Mouse (Mus musculus): ENCODE results near the gene Cntnap2.

Gene Cntnap2

GRCm38 (mm10) chr6:45327952-45328485, 268.9 kb downstream of the Cntnap2 start:
- no peak for DNase-seq (ENCODE audit: low read depth)

- no peak for DNase-seq (ENCODE audit: low read depth)
Measured at GRCm38 (mm10) chr6:45345396-45345795, 286.2 kb downstream of the Cntnap2 start.

DNA sequence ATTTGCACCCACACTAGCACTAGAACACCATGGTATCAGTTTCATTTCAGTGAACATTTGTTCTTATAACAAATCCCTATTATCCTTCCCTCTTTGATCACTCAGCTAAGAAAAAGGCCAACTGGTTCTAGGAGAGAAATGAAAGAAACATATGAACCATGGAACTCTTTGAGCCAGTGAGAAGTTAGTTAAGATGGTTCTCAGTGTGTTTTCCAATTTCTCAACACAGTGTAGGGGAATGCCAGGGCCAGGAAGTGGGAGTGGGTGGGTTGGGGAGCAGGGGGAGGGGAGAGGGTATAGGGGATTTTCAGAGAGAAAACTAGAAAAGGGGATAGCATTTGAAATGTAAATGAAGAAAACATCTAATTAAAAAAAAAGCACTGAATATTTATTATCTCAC, 286.8 kb downstream of the Cntnap2 start:
- DNase-seq (ENCODE audit: low read depth) = no peak

GRCm38 (mm10) chr6:45366442-45366841, 307.3 kb downstream of the Cntnap2 start:
- no peak for DNase-seq (ENCODE audit: low read depth)

- no peak for DNase-seq (ENCODE audit: low read depth)
Measured at GRCm38 (mm10) chr6:45381126-45381525, 322.0 kb downstream of the Cntnap2 start.

DNA sequence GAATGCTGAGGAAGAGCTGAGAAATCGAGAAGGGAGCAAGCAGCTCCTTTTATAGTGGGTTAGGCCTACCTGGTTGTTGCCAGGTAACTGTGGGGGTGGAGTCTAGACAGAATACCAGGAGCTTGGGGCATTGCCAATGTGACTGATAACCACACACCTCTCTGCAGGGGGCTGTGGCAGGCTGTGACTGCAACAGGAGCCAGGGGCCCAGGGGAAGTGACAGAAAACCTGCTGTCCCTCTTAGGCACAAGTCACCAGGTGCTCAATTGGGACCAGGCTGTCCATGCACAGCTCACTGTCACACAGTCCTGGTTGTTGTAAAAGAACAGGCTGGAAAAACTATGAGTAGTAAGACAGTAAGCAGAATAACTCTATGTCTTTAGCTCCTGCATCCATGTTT, 329.9 kb downstream of the Cntnap2 start:
- no peak for DNase-seq (ENCODE audit: low read depth)

- no peak for DNase-seq (ENCODE audit: low read depth)
Measured at GRCm38 (mm10) chr6:45413629-45414028, 354.5 kb downstream of the Cntnap2 start.

DNA sequence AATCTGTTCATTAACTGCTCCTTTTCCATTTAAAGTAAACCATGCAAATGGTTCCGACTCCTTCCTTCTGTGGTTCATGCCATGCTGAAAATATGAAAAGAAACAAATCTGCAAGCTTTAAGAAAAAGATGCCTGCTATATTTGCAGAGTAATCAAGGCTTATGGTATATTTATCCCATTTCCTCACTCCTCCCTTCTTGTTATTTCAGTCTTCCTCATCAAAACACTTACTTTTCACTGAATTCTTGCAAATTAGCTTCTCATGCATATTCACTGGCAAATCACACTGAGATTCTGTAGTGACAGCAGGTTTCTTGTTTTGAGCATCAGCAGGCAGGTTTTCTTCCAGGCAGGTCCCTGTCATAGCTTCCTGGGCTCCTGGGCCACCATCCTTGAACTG, 396.3 kb downstream of the Cntnap2 start:
- no peak for DNase-seq (ENCODE audit: low read depth)

DNA sequence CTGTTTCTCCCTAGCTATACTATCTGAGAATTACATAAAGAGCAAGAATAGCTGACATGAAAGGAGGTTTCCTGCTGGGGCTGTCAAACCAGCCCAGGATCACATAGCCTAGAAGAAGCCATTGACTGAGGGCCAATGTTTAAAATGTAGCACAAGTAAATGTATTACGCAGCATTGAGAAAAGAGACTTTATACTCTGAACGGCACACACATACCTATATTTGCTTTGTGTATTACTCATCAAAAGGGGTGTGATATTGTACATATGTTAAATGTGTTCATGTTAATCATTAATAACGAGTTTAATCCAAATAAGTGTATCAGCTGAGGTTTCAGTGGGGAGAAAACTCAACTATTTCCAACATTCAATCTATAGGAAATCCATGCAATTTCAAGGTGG, 459.1 kb downstream of the Cntnap2 start:
- no peak for DNase-seq (ENCODE audit: low read depth)

GRCm38 (mm10) chr6:45536999-45537398, 477.8 kb downstream of the Cntnap2 start:
- DNase-seq (ENCODE audit: low read depth) = no peak

GRCm38 (mm10) chr6:45544319-45544875, 485.2 kb downstream of the Cntnap2 start:
- DNase-seq (ENCODE audit: low read depth) = no peak

DNA sequence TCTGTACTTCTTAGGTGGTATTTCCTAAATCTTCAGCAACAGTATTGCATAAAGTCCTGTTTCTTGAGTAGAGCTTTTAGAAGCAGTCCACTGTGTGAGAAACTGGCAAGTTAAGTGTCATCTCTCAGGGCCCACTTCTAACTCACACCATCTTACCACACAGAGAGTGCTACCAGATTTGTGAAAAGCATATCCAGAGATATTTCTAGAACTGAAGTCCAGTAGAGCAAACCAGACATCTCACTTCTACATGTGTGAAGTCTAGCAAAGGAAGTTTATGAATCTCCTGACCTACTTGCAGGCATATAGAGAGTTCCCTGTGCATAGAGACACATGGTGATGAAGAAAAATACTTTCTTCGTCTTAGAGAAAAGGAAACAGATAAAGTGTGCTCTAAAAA, 500.6 kb downstream of the Cntnap2 start:
- no peak for DNase-seq (ENCODE audit: low read depth)

- DNase-seq (ENCODE audit: low read depth) = no peak
Measured at GRCm38 (mm10) chr6:45584467-45585094, 525.4 kb downstream of the Cntnap2 start.

DNA sequence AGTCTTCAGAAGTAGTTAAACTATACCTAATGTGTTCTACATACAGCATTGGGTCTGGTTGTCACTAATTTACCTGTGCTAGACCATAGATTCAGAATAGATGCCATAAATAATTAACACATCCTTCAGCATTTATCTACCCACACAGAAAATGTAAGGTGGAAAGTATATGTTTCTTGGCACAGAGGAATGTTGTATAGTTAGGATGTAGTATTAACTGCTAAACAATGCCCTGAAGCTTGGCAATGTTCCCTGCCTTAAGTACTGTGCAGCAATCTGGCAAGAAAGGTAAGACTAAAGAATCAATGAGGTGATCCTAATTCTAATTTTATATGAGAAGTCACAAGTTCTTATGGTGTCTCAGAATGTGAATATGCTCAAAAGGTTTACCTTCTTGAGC, 529.9 kb downstream of the Cntnap2 start:
- no peak for DNase-seq (ENCODE audit: low read depth)

DNA sequence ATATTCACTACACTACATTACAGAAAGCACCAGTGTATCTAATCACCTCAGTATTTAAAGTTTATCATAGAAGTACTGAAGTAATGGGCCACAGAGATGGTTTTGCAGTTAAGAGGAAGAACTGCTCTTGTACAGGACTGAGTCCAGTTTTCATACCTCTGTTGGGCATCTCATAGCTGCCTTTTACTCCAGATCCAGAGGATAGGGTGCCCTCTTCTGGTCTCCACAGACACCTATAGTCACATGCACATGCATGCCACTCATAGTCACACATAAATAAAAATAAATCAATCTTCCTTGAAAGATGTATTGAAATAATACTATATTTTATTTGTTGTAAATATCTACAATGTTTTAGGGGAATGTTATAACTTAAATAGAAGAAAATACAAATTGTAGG, 587.9 kb downstream of the Cntnap2 start:
- DNase-seq (ENCODE audit: low read depth) = no peak

- no peak for DNase-seq (ENCODE audit: low read depth)
Measured at GRCm38 (mm10) chr6:45648419-45648818, 589.3 kb downstream of the Cntnap2 start.

DNA sequence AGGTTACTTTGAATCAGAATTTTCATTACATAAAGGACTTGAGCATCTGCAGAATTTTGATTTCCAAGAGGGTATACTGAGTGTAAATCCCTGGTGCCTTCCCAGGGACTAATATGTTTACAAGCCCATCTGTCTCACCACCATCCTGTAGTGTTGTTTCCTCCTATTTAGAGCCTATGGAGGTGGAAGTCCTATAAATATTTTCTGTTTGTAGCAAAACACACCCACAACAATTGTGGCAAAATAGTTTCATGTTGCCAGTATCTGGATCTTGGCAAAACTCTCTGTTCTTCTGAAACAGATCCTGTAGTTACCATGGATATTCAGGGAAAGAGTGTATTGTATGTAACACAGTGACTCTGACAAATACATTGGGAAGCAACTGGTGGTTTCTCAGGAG, 641.1 kb downstream of the Cntnap2 start:
- DNase-seq (ENCODE audit: low read depth) = no peak

DNA sequence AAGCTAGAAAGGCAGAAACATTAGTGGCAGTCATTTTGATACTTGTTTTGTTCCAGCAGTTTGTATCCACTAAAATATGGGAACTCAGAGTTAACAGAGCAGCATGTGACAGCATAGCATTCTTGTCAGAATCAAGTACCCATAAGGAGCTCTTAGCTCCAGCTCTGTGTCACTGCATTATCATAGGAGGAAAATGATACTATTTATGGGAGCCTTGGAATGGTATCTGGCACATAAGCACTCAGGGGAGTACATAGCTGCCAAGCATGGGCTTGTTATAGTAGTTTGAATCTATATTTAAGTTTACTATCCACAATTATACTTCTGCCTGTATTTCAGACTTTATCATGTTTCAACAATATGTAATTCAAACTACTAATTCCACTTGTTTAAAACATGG, 732.5 kb downstream of the Cntnap2 start:
- no peak for DNase-seq (ENCODE audit: low read depth)

GRCm38 (mm10) chr6:45841626-45842341, 782.6 kb downstream of the Cntnap2 start:
- DNase-seq (ENCODE audit: low read depth) = no peak

GRCm38 (mm10) chr6:45843736-45844135, 784.6 kb downstream of the Cntnap2 start:
- DNase-seq (ENCODE audit: low read depth) = no peak

DNA sequence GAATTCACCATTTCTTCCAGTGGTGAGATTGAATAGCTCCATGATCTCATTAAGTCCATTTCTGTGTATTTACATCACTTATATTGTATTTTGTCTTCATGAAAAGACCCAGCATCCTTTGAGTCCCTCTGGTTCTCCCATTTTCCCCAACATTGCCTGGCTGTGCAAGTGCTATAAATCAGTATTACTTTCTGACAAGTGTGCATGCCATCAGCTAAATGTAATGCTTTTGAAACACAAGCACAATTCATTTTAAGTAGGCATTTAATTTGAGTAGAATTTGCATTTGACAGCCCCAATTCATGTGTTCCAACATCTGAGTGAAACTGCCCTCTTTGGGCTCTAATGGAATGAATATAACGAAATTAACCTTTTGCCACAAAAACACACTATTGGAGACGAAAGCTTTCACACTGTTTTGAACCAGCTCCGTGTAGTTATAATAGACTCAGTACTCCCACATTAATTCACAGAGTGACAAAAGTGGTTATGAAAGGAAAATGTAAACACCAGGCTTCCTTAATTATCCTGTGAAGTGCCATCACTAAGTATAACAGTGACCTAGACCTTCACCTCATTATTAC, 812.3 kb downstream of the Cntnap2 start:
- DNase-seq (ENCODE audit: low read depth) = no peak

DNA sequence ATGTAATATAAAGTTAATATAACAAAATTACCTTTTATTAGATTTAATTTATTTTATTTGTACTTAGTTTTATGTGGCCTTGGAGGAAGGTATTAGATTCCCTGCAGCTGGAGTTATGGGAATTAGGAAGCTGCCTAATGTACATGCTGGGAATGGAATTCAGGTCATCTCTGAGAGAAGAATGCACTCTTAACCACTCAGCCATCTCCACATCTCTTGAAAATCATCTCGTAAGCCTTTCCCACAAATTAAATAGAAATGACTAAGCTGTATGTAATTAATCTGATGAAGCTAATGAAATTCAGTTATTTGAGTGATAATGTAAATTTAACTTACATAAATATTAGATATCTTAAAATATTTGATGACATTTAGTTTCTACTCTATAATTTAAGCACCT, 826.3 kb downstream of the Cntnap2 start:
- no peak for DNase-seq (ENCODE audit: low read depth)

GRCm38 (mm10) chr6:45887901-45888300, 828.7 kb downstream of the Cntnap2 start:
- DNase-seq (ENCODE audit: low read depth) = no peak

Data from c-Kit-positive CD71-negative TER-119-negative erythroid progenitor cells, embryonic 14.5 days (primary cell).